9 mouse cellular contexts compared by ENCODE assay signal in genomic region chr2:58566410-58567065, GRCm38 (mm10). TPM values are rescaled to one million over a fixed set of nuclear protein-coding genes. Genes with fewer than 3 reads are reported as not detected.
DNase-seq lines count a peak whose midpoint lies in the region; ATAC-seq and TF ChIP-seq lines count a peak whose summit lies in the region.
"Had no signal": no experiment of that assay in that cellular context is flagged by ENCODE, and none has a peak within 500 bp of the region (broad histone marks: within the 10 kb centered on the region; RNA-seq: fewer than 3 reads in every experiment).

No protein-coding gene starts in this region.

- 0 out of 2 replicates have a peak, but pooled peaks have one; percentile 10 for TF ChIP-seq CTCF in kidney, postnatal 0 days (IDR thresholded peaks at IDR 0.05; ENCODE audit: low read depth)
- no peak for TF ChIP-seq CTCF in testis, adult 2 months (IDR thresholded peaks at IDR 0.05; ENCODE audit: control insufficient read depth, insufficient read depth, insufficient replicate concordance, low read depth, low read length)

- peak overlapping the region; percentile 96 for H3K9ac ChIP-seq in heart, embryonic 14.5 days (ENCODE audit: low read length)
- H3K9ac ChIP-seq in kidney, postnatal 0 days (ENCODE audit: low read depth, low read length) = peak overlapping the region; percentile 94
- peak overlapping the region; percentile 68 for H3K9ac ChIP-seq in liver, embryonic 13.5 days

- no peak for TF ChIP-seq POLR2A in testis, adult 2 months (IDR thresholded peaks at IDR 0.05; ENCODE audit: control insufficient read depth, low read depth, low read length)

- H3K36me3 ChIP-seq in forebrain, embryonic 10.5 days (replicated peaks) = no peaks in the 10 kb centered on the region
- no peaks in the 10 kb centered on the region for H3K36me3 ChIP-seq in heart, embryonic 14.5 days (ENCODE audit: control insufficient read depth, insufficient read depth, low read length)
- no peaks in the 10 kb centered on the region for H3K36me3 ChIP-seq in kidney, postnatal 0 days (ENCODE audit: insufficient read depth, low read length)
- no peaks in the 10 kb centered on the region for H3K36me3 ChIP-seq in liver, embryonic 13.5 days
- no peaks in the 10 kb centered on the region for H3K36me3 ChIP-seq in testis, adult 2 months (ENCODE audit: control insufficient read depth, insufficient read depth, low read length)

- no peaks in the 10 kb centered on the region for H3K27me3 ChIP-seq in forebrain, embryonic 10.5 days (ENCODE audit: poor library complexity, severe bottlenecking)
- H3K27me3 ChIP-seq in heart, embryonic 14.5 days (ENCODE audit: control insufficient read depth, insufficient read depth, low read length) = no peaks in the 10 kb centered on the region
- no peaks in the 10 kb centered on the region for H3K27me3 ChIP-seq in kidney, postnatal 0 days (ENCODE audit: insufficient read depth, low read length)
- H3K27me3 ChIP-seq in liver, embryonic 13.5 days = peaks cover 44% of the 10 kb centered on the region
- H3K27me3 ChIP-seq in testis, adult 2 months (ENCODE audit: control insufficient read depth, insufficient read depth, low read length) = no peaks in the 10 kb centered on the region; the same call in 1 of the 2 replicates

- H3K4me2 ChIP-seq in heart, embryonic 14.5 days (ENCODE audit: low read length) = peak overlapping the region; percentile 75
- peak overlapping the region; percentile 64 for H3K4me2 ChIP-seq in kidney, postnatal 0 days (ENCODE audit: low read length)
- peak overlapping the region; percentile 70 for H3K4me2 ChIP-seq in liver, embryonic 13.5 days

- WGBS in forebrain, embryonic 10.5 days = 4% methylated on average over 71 of the region's 78 CpGs
- WGBS in heart, embryonic 14.5 days = under 1% methylated on average over 75 of the region's 78 CpGs
- 1% methylated on average over 64 of the region's 78 CpGs for WGBS in kidney, postnatal 0 days
- WGBS in liver, embryonic 13.5 days (ENCODE audit: insufficient replicate concordance) = under 1% methylated on average over 71 of the region's 78 CpGs

- H3K27ac ChIP-seq in forebrain, embryonic 10.5 days = peak overlapping the region; percentile 97
- peak overlapping the region; percentile 93 to 99 for H3K27ac ChIP-seq in heart, embryonic 14.5 days (replicated peaks in 1 of 2; ENCODE audit: control insufficient read depth in 1 of 2, insufficient read depth in 1 of 2, low read depth in 2 of 2, low read length in 2 of 2)
- H3K27ac ChIP-seq in kidney, postnatal 0 days = peak overlapping the region; percentile 96
- peak overlapping the region; percentile 78 for H3K27ac ChIP-seq in liver, embryonic 13.5 days
- H3K27ac ChIP-seq in testis, adult 2 months (ENCODE audit: control insufficient read depth, insufficient read depth, low read depth, low read length) = peak overlapping the region; percentile 54

- DNase-seq in 3134 (ENCODE audit: extremely low read depth, insufficient read length, low spot score) = peak; percentile 76
- DNase-seq in adrenal gland, postnatal 25 days = peak; percentile 78
- DNase-seq in forebrain, embryonic 10.5 days (ENCODE audit: extremely low spot score, low spot score) = peak; percentile 67
- peak; percentile 75 for DNase-seq in kidney, postnatal 0 days (ENCODE audit: low spot score)
- DNase-seq in liver, embryonic 13.5 days = peak; percentile 8
- peak; percentile 75 for DNase-seq in neural tube, embryonic 10.5 days (ENCODE audit: extremely low spot score, low spot score)

- H3K9me3 ChIP-seq in forebrain, embryonic 10.5 days = no peaks in the 10 kb centered on the region
- H3K9me3 ChIP-seq in heart, embryonic 14.5 days (ENCODE audit: control insufficient read depth, low read length) = no peaks in the 10 kb centered on the region
- H3K9me3 ChIP-seq in kidney, postnatal 0 days (replicated peaks; ENCODE audit: low read length) = no peaks in the 10 kb centered on the region
- H3K9me3 ChIP-seq in liver, embryonic 13.5 days (replicated peaks) = no peaks in the 10 kb centered on the region

- ATAC-seq in heart, embryonic 14.5 days (ENCODE audit: insufficient number of reproducible peaks, insufficient read depth, low FRiP score, low read depth) = peak; percentile 22; the same call in 1 of the 2 replicates
- peak; percentile 70 for ATAC-seq in kidney, postnatal 0 days (replicated peaks; ENCODE audit: low FRiP score, low read depth)
- ATAC-seq in liver, embryonic 13.5 days (ENCODE audit: low read depth) = peak; percentile 32

- H3K4me3 ChIP-seq in forebrain, embryonic 10.5 days = peak overlapping the region; percentile 93
- peak overlapping the region; percentile 90 to 95 for H3K4me3 ChIP-seq in heart, embryonic 14.5 days (ENCODE audit: control insufficient read depth in 1 of 2, insufficient read depth in 1 of 2, low read depth in 1 of 2, low read length in 2 of 2)
- H3K4me3 ChIP-seq in kidney, postnatal 0 days (replicated peaks; ENCODE audit: low read depth, low read length) = peak overlapping the region; percentile 90
- peak overlapping the region; percentile 66 for H3K4me3 ChIP-seq in liver, embryonic 13.5 days (replicated peaks)
- H3K4me3 ChIP-seq in testis, adult 2 months (ENCODE audit: control insufficient read depth, low read depth, low read length) = peak overlapping the region; percentile 86

- peaks cover 57% of the 10 kb centered on the region for H3K4me1 ChIP-seq in forebrain, embryonic 10.5 days
- peaks cover 25 to 46% of the 10 kb centered on the region in 2 experiments for H3K4me1 ChIP-seq in heart, embryonic 14.5 days (ENCODE audit: control insufficient read depth in 2 of 2, insufficient read depth in 2 of 2, low read length in 2 of 2)
- peaks cover 20% of the 10 kb centered on the region for H3K4me1 ChIP-seq in kidney, postnatal 0 days (replicated peaks; ENCODE audit: insufficient read depth, low read length)
- H3K4me1 ChIP-seq in liver, embryonic 13.5 days (replicated peaks) = peaks cover 17% of the 10 kb centered on the region
- H3K4me1 ChIP-seq in testis, adult 2 months (ENCODE audit: control insufficient read depth, insufficient read depth, low read length) = no peaks in the 10 kb centered on the region; the same call in none of the 2 replicates

RNA-seq across cellular contexts. Expression of gene Acvr1, which starts 0.4 kb away (rescaled TPM):
- 40.1 and 50.7 TPM in 2 replicates for total RNA-seq in adrenal gland, postnatal 25 days (2021)
- 3.0 and 3.5 TPM in 2 replicates for polyA plus RNA-seq in forebrain, embryonic 10.5 days (2016; fragmentation: Nextera tagmentation; extraction: Ambion mirVana)
- polyA plus RNA-seq in heart, embryonic 14.5 days (2014; fragmentation: Nextera tagmentation; extraction: Ambion mirVana) = 12.5 and 12.6 TPM in 2 replicates
- polyA plus RNA-seq in kidney, postnatal 0 days (2015; fragmentation: Nextera tagmentation; extraction: Ambion mirVana) = 5.4 and 5.5 TPM in 2 replicates
- polyA plus RNA-seq in liver, embryonic 13.5 days (2015; fragmentation: Nextera tagmentation; extraction: Ambion mirVana) = 2.7 and 2.8 TPM in 2 replicates
- polyA plus RNA-seq in testis, adult 2 months (2012; rRNA removed) = 2.0 and 2.3 TPM in 2 replicates
- total RNA-seq: MEL had no signal

RNA-seq across cellular contexts. Expression of gene Upp2, which starts 0.6 kb away (rescaled TPM):
- total RNA-seq in adrenal gland, postnatal 25 days (2021) = 13.8 and 17.9 TPM in 2 replicates
- polyA plus RNA-seq in forebrain, embryonic 10.5 days (2016; fragmentation: Nextera tagmentation; extraction: Ambion mirVana) = 3.9 and 4.5 TPM in 2 replicates
- polyA plus RNA-seq in heart, embryonic 14.5 days (2014; fragmentation: Nextera tagmentation; extraction: Ambion mirVana) = 6.1 and 7.5 TPM in 2 replicates
- 9.6 and 10.4 TPM in 2 replicates for polyA plus RNA-seq in kidney, postnatal 0 days (2015; fragmentation: Nextera tagmentation; extraction: Ambion mirVana)
- polyA plus RNA-seq in liver, embryonic 13.5 days (2015; fragmentation: Nextera tagmentation; extraction: Ambion mirVana) = 1.4 and 1.6 TPM in 2 replicates
- polyA plus RNA-seq in testis, adult 2 months (2012; rRNA removed) = 6.6 and 7.0 TPM in 2 replicates
- total RNA-seq: MEL had no signal

Comparison
In these comparisons a context has a peak if more than half of its experiments do, and no peak if none do; other contexts are left out.
1. Peak in every context shown above with its lines: DNase-seq, ATAC-seq, H3K4me3 ChIP-seq and H3K27ac ChIP-seq.
2. DNase-seq: peak in every context shown above with its lines; median percentile 78 in adrenal gland, postnatal 25 days; 76 in 3134; 75 in kidney, postnatal 0 days; 75 in neural tube, embryonic 10.5 days; 67 in forebrain, embryonic 10.5 days; 8 in liver, embryonic 13.5 days.